Mouse (Mus musculus) stomach, embryonic 14.5 days (tissue): ENCODE measurements at regions not wholly inside any gene's neighbourhood (a gene's known extent, or its start where the extent isn't known, plus 50 kb on each side); places are given as distances from the start of the nearest gene placed in this dataset.

Source experiments
- ATAC-seq: fragments of 200-750 bp; cut with Nextera tagmentation; 2 replicates; pipeline ENCODE4 v1.8.0; 2017; ENCODE audit warnings: low read depth, moderate TSS enrichment; ENCODE audit not compliant: insufficient number of reproducible peaks, insufficient read depth, low FRiP score
- H3K27ac ChIP-seq: fragments of 300-500 bp; sonication (generic); 2 replicates; pipeline ENCODE4 v1.5.1; 2014; ENCODE audit warnings: mild to moderate bottlenecking, low read length, moderate library complexity, mixed read lengths
- H3K27me3 ChIP-seq: fragments of 300-500 bp; sonication (generic); 2 replicates; pipeline ENCODE4 v1.6.1; 2014; ENCODE audit warnings: low read length, control low read depth, mixed read lengths; ENCODE audit not compliant: control insufficient read depth, insufficient read depth
- H3K36me3 ChIP-seq: fragments of 300-500 bp; sonication (generic); 2 replicates; pipeline ENCODE4 v1.6.1; 2014; ENCODE audit warnings: mild to moderate bottlenecking, control low read depth, low read length, moderate library complexity, mixed read lengths; ENCODE audit not compliant: control insufficient read depth, insufficient read depth
- H3K4me1 ChIP-seq: fragments of 300-500 bp; sonication (generic); 2 replicates; pipeline ENCODE4 v1.6.1; 2014; ENCODE audit warnings: low read length, control low read depth, mixed read lengths; ENCODE audit not compliant: control insufficient read depth, insufficient read depth
- H3K4me2 ChIP-seq: fragments of 300-500 bp; sonication (generic); replicated peaks from 2 replicates; pipeline ENCODE4 v1.6.1; 2014; ENCODE audit warnings: low read depth, low read length, control low read depth
- H3K4me3 ChIP-seq: fragments of 300-500 bp; sonication (generic); 2 replicates; pipeline ENCODE4 v1.5.1; 2014; ENCODE audit warnings: low read depth, low read length, control low read depth
- H3K9ac ChIP-seq: fragments of 300-500 bp; sonication (generic); replicated peaks from 2 replicates; pipeline ENCODE4 v1.6.1; 2014; ENCODE audit warnings: low read depth, mild to moderate bottlenecking, control low read depth, low read length, moderate library complexity, mixed read lengths
- H3K9me3 ChIP-seq: fragments of 300-500 bp; sonication (generic); 2 replicates; pipeline ENCODE4 v1.6.1; 2016; ENCODE audit warnings: low read depth, low read length, control low read depth; ENCODE audit not compliant: control insufficient read depth
- whole genome bisulfite sequencing: fragments of 180-500 bp; shearing (Covaris S2); extraction: QIAGEN DNeasy Blood & Tissue Kit; methylation state at CpG from one replicate; pipeline ENCODE4 v1.1.7; 2014; 5-methylcytosine and 5-hydroxymethylcytosine counted together

GRCm38 (mm10) chr15:69274225-69274766, 2773.6 kb upstream of the Lrrc6 start:
- 72% methylated on average over 8 of the region's 8 CpGs for WGBS
- Histone ChIP-seq H3K9ac (no peak overlapping the region), H3K36me3 (no peaks in the 10 kb centered on the region), H3K4me3 (no peak overlapping the region), H3K9me3 (no peaks in the 10 kb centered on the region), H3K4me1 (no peaks in the 10 kb centered on the region), H3K27me3 (no peaks in the 10 kb centered on the region), H3K27ac (no peak overlapping the region), H3K4me2 (no peak overlapping the region)
- no peak for ATAC-seq

GRCm38 (mm10) chr15:69273518-69273917, 2772.8 kb upstream of the Lrrc6 start:
- Histone ChIP-seq H3K27ac (no peak overlapping the region), H3K36me3 (no peaks in the 10 kb centered on the region), H3K4me3 (no peak overlapping the region), H3K9me3 (no peaks in the 10 kb centered on the region), H3K9ac (no peak overlapping the region), H3K27me3 (no peaks in the 10 kb centered on the region), H3K4me2 (no peak overlapping the region), H3K4me1 (no peaks in the 10 kb centered on the region)
- 86% methylated on average over 1 of the region's 1 CpGs for WGBS
- ATAC-seq = no peak

- Histone ChIP-seq H3K4me2 (no peak overlapping the region), H3K4me1 (no peaks in the 10 kb centered on the region), H3K9ac (no peak overlapping the region), H3K36me3 (no peaks in the 10 kb centered on the region), H3K27me3 (no peaks in the 10 kb centered on the region), H3K27ac (no peak overlapping the region), H3K4me3 (no peak overlapping the region), H3K9me3 (no peaks in the 10 kb centered on the region)
- ATAC-seq = no peak
- WGBS = 97% methylated on average over 1 of the region's 1 CpGs
These were observed 2761.2 kb upstream of the Lrrc6 start for GRCm38 (mm10) chr15:69261940-69262339.

GRCm38 (mm10) chr15:69257161-69257778, 2756.6 kb upstream of the Lrrc6 start:
- H3K4me1 ChIP-seq = no peaks in the 10 kb centered on the region
- 57% methylated on average over 3 of the region's 3 CpGs for WGBS
- no peaks in the 10 kb centered on the region for H3K27me3 ChIP-seq
- ATAC-seq = no peak
- H3K9me3 ChIP-seq = no peaks in the 10 kb centered on the region
- no peak overlapping the region for H3K4me3 ChIP-seq
- H3K4me2 ChIP-seq = no peak overlapping the region
- H3K9ac ChIP-seq = no peak overlapping the region
- no peaks in the 10 kb centered on the region for H3K36me3 ChIP-seq
- no peak overlapping the region for H3K27ac ChIP-seq

GRCm38 (mm10) chr15:69253698-69254097, 2753.0 kb upstream of the Lrrc6 start:
- Histone ChIP-seq H3K9ac (no peak overlapping the region), H3K4me2 (no peak overlapping the region), H3K4me3 (no peak overlapping the region), H3K27ac (no peak overlapping the region), H3K4me1 (no peaks in the 10 kb centered on the region), H3K9me3 (no peaks in the 10 kb centered on the region), H3K27me3 (no peaks in the 10 kb centered on the region), H3K36me3 (no peaks in the 10 kb centered on the region)
- no peak for ATAC-seq
- 82% methylated on average over 2 of the region's 2 CpGs for WGBS

- no peaks in the 10 kb centered on the region for H3K4me1 ChIP-seq
- WGBS = 84% methylated on average over 3 of the region's 3 CpGs
- H3K27me3 ChIP-seq = no peaks in the 10 kb centered on the region
- no peak for ATAC-seq
- H3K9me3 ChIP-seq = no peaks in the 10 kb centered on the region
- H3K4me3 ChIP-seq = no peak overlapping the region
- no peak overlapping the region for H3K4me2 ChIP-seq
- H3K36me3 ChIP-seq = no peaks in the 10 kb centered on the region
- no peak overlapping the region for H3K9ac ChIP-seq
- no peak overlapping the region for H3K27ac ChIP-seq
These were observed 2751.4 kb upstream of the Lrrc6 start for GRCm38 (mm10) chr15:69252095-69252494.

- WGBS = 68% methylated on average over 3 of the region's 3 CpGs
- no peak overlapping the region for H3K27ac ChIP-seq
- no peak overlapping the region for H3K9ac ChIP-seq
- no peak overlapping the region for H3K4me2 ChIP-seq
- ATAC-seq = no peak
- H3K9me3 ChIP-seq = no peaks in the 10 kb centered on the region
- H3K4me3 ChIP-seq = no peak overlapping the region
- no peaks in the 10 kb centered on the region for H3K27me3 ChIP-seq
- no peaks in the 10 kb centered on the region for H3K4me1 ChIP-seq
- H3K36me3 ChIP-seq = no peaks in the 10 kb centered on the region
These were observed 2745.7 kb upstream of the Lrrc6 start for GRCm38 (mm10) chr15:69246190-69246966.

- Histone ChIP-seq H3K4me2 (no peak overlapping the region), H3K27ac (no peak overlapping the region), H3K9ac (no peak overlapping the region), H3K4me1 (no peaks in the 10 kb centered on the region), H3K4me3 (no peak overlapping the region), H3K9me3 (no peaks in the 10 kb centered on the region), H3K27me3 (no peaks in the 10 kb centered on the region), H3K36me3 (no peaks in the 10 kb centered on the region)
- ATAC-seq = no peak
- 74% methylated on average over 1 of the region's 1 CpGs for WGBS
These were observed 2734.6 kb upstream of the Lrrc6 start for GRCm38 (mm10) chr15:69235271-69235670.
